Mouse (Mus musculus): ENCODE data around the gene Rnf166. TPM values are rescaled to one million over a fixed set of nuclear protein-coding genes. Genes with fewer than 3 reads are reported as not detected.

Rnf166 gene
- polyA plus RNA-seq, 1 experiment: 120 TPM

DNA sequence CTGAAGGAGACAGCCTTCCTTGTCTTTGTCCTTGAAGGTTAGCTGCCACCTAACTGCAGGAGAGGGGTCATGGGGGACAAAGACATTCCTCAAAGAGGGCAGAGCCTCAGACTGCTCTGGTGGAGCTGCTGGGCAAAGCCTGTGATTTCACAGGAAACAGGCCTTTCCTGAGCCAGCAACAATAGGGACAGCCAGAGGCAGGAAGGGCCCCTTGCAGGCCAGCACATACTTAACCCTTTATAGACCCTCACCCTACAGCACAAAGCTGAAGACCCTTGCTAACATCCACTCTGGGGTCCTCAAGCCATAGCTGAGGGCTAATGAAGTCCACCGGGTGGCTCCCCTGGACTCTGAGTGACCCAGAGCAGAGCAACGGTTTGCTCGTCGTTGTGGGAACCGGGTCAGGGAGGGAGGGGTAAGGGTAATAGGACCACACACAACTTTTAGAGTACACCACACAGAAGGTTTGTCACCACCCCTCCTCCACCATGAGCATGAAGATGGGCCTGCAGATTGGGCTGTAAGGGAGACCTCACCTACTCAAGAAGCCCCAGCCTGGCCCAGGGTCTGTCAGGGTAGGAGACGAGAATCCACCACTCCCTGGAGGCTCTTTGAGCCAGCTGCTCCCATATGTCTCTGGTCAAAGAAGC, 41.8 kb upstream of the Rnf166 start:
- Histone ChIP-seq H3K4me3 (ENCODE audit: control insufficient read depth, low read depth, low read length) (no peak overlapping the region), H3K4me1 (ENCODE audit: control insufficient read depth, insufficient read depth, low read length) (no peaks in the 10 kb centered on the region), H3K36me3 (ENCODE audit: control insufficient read depth, insufficient read depth, low read length) (no peaks in the 10 kb centered on the region), H3K27ac (ENCODE audit: control insufficient read depth, insufficient read depth, low read depth, low read length) (peak overlapping the region; percentile 42), H3K27me3 (ENCODE audit: control insufficient read depth, insufficient read depth, low read length) (no peaks in the 10 kb centered on the region)
- TF ChIP-seq CTCF (IDR thresholded peaks at IDR 0.05; ENCODE audit: control insufficient read depth, insufficient read depth, insufficient replicate concordance, low read depth, low read length) (no peak), POLR2A (IDR thresholded peaks at IDR 0.05; ENCODE audit: control insufficient read depth, low read depth, low read length) (no peak)

- Histone ChIP-seq H3K27me3 (ENCODE audit: control insufficient read depth, insufficient read depth, low read length) (no peaks in the 10 kb centered on the region), H3K27ac (ENCODE audit: control insufficient read depth, insufficient read depth, low read depth, low read length) (no peak overlapping the region), H3K36me3 (ENCODE audit: control insufficient read depth, insufficient read depth, low read length) (no peaks in the 10 kb centered on the region), H3K4me1 (ENCODE audit: control insufficient read depth, insufficient read depth, low read length) (no peaks in the 10 kb centered on the region; the same call in 1 of the 2 replicates), H3K4me3 (ENCODE audit: control insufficient read depth, low read depth, low read length) (no peak overlapping the region)
- no peak for TF ChIP-seq POLR2A (IDR thresholded peaks at IDR 0.05; ENCODE audit: control insufficient read depth, low read depth, low read length)
- TF ChIP-seq CTCF (IDR thresholded peaks at IDR 0.05; ENCODE audit: control insufficient read depth, insufficient read depth, insufficient replicate concordance, low read depth, low read length): no peak
These were observed 39.8 kb upstream of the Rnf166 start for GRCm38 (mm10) chr8:122515699-122516098.

DNA sequence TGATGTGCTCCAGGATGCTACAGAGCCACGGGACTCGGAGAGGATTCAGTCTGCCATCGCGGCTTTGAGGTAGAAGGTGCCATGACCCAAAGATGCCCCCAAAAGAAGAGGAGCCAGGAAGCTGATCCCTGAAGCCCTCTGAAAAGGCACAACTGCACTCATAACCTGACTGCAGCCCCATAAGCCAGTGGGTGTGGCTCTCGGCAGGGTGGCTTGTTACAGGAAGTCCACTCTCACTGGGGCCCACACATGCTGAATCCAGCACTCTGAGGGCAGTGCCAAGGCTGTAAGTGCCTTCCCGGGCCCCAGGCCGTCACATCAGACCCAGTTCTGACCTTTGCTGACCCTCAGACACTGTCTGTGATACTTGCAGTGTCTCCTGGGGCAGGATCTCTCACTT, 36.5 kb upstream of the Rnf166 start:
- no peaks in the 10 kb centered on the region for H3K36me3 ChIP-seq (ENCODE audit: control insufficient read depth, insufficient read depth, low read length)
- H3K4me3 ChIP-seq (ENCODE audit: control insufficient read depth, low read depth, low read length): no peak overlapping the region
- H3K27me3 ChIP-seq (ENCODE audit: control insufficient read depth, insufficient read depth, low read length): no peaks in the 10 kb centered on the region
- H3K4me1 ChIP-seq (ENCODE audit: control insufficient read depth, insufficient read depth, low read length): no peaks in the 10 kb centered on the region; the same call in 1 of the 2 replicates
- TF ChIP-seq CTCF (IDR thresholded peaks at IDR 0.05; ENCODE audit: control insufficient read depth, insufficient read depth, insufficient replicate concordance, low read depth, low read length): no peak
- TF ChIP-seq POLR2A (IDR thresholded peaks at IDR 0.05; ENCODE audit: control insufficient read depth, low read depth, low read length): no peak
- no peak overlapping the region for H3K27ac ChIP-seq (ENCODE audit: control insufficient read depth, insufficient read depth, low read depth, low read length)

DNA sequence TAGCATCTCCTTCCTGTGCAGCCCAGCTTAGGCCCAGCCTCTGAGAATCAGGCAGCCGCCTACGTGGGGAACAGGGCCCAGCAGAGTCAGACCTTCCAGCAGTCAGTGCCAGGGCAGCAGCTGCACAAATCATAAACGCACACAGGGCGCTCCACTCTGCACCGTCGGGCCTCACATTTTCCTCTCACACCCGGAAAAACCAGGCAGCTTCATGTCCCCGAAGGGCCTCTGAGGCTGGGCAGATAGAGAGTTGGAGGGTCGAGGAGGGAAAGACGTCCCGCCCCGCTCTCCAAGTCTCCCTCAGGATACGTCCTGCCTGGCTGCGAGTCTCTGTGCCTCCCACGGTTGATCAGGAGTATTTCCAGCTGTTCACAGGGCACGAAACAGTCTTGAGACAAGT, 35.7 kb upstream of the Rnf166 start:
- Histone ChIP-seq H3K36me3 (ENCODE audit: control insufficient read depth, insufficient read depth, low read length) (no peaks in the 10 kb centered on the region), H3K27me3 (ENCODE audit: control insufficient read depth, insufficient read depth, low read length) (no peaks in the 10 kb centered on the region), H3K4me1 (ENCODE audit: control insufficient read depth, insufficient read depth, low read length) (no peaks in the 10 kb centered on the region; the same call in 1 of the 2 replicates), H3K4me3 (ENCODE audit: control insufficient read depth, low read depth, low read length) (no peak overlapping the region), H3K27ac (ENCODE audit: control insufficient read depth, insufficient read depth, low read depth, low read length) (no peak overlapping the region)
- TF ChIP-seq POLR2A (IDR thresholded peaks at IDR 0.05; ENCODE audit: control insufficient read depth, low read depth, low read length): no peak
- TF ChIP-seq CTCF (IDR thresholded peaks at IDR 0.05; ENCODE audit: control insufficient read depth, insufficient read depth, insufficient replicate concordance, low read depth, low read length): no peak

GRCm38 (mm10) chr8:122500856-122501255, 25.0 kb upstream of the Rnf166 start:
- Histone ChIP-seq H3K4me1 (ENCODE audit: control insufficient read depth, insufficient read depth, low read length) (no peaks in the 10 kb centered on the region), H3K4me3 (ENCODE audit: control insufficient read depth, low read depth, low read length) (no peak overlapping the region), H3K27ac (ENCODE audit: control insufficient read depth, insufficient read depth, low read depth, low read length) (no peak overlapping the region), H3K27me3 (ENCODE audit: control insufficient read depth, insufficient read depth, low read length) (no peaks in the 10 kb centered on the region), H3K36me3 (ENCODE audit: control insufficient read depth, insufficient read depth, low read length) (no peaks in the 10 kb centered on the region)
- peak; percentile 88 for TF ChIP-seq CTCF (IDR thresholded peaks at IDR 0.05; ENCODE audit: control insufficient read depth, insufficient read depth, insufficient replicate concordance, low read depth, low read length)
- no peak for TF ChIP-seq POLR2A (IDR thresholded peaks at IDR 0.05; ENCODE audit: control insufficient read depth, low read depth, low read length)

- Histone ChIP-seq H3K4me1 (ENCODE audit: control insufficient read depth, insufficient read depth, low read length) (no peaks in the 10 kb centered on the region), H3K36me3 (ENCODE audit: control insufficient read depth, insufficient read depth, low read length) (no peaks in the 10 kb centered on the region), H3K27me3 (ENCODE audit: control insufficient read depth, insufficient read depth, low read length) (no peaks in the 10 kb centered on the region), H3K4me3 (ENCODE audit: control insufficient read depth, low read depth, low read length) (no peak overlapping the region), H3K27ac (ENCODE audit: control insufficient read depth, insufficient read depth, low read depth, low read length) (no peak overlapping the region)
- TF ChIP-seq POLR2A (IDR thresholded peaks at IDR 0.05; ENCODE audit: control insufficient read depth, low read depth, low read length) (no peak), CTCF (IDR thresholded peaks at IDR 0.05; ENCODE audit: control insufficient read depth, insufficient read depth, insufficient replicate concordance, low read depth, low read length) (no peak; the same call in 1 of the 2 replicates)
These were observed 22.0 kb upstream of the Rnf166 start for GRCm38 (mm10) chr8:122497912-122498311.

DNA sequence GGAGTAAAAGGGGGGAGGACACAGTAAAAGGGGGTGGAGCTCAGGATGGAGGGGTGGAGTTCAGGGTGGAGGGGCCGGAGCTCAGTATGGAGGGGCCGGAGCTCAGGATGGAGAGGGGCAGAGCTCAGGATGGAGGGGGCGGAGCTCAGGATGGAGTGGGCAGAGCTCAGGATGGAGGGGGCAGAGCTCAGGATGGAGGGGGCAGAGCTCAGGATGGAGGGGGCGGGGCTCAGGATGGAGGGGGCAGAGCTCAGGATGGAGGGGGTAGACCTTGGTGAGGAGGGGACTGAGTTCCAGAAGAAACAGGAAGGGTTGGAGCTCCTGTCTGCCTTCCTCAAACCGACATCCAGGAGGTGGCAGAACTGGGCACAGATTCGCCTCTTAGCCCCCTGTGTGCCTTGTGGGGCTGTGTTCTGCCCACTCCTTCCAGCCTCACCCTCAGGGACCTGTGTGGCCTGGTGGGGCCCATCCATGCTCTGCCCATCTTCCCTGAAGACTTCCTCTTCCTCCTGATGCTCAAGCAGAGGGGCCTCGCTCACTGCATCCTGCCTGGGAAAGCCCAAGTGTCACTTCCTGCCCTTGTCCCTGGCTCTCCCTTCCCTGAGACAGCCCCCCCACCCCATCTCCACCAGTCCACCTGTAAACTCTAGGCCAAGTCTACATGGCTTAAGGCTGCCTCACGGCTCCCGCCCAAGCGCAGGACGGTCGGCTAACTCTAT, 21.3 kb upstream of the Rnf166 start:
- H3K27ac ChIP-seq (ENCODE audit: control insufficient read depth, insufficient read depth, low read depth, low read length): no peak overlapping the region
- no peak overlapping the region for H3K4me3 ChIP-seq (ENCODE audit: control insufficient read depth, low read depth, low read length)
- no peak for TF ChIP-seq CTCF (IDR thresholded peaks at IDR 0.05; ENCODE audit: control insufficient read depth, insufficient read depth, insufficient replicate concordance, low read depth, low read length)
- TF ChIP-seq POLR2A (IDR thresholded peaks at IDR 0.05; ENCODE audit: control insufficient read depth, low read depth, low read length): no peak
- no peaks in the 10 kb centered on the region for H3K4me1 ChIP-seq (ENCODE audit: control insufficient read depth, insufficient read depth, low read length)
- no peaks in the 10 kb centered on the region for H3K36me3 ChIP-seq (ENCODE audit: control insufficient read depth, insufficient read depth, low read length)
- no peaks in the 10 kb centered on the region for H3K27me3 ChIP-seq (ENCODE audit: control insufficient read depth, insufficient read depth, low read length)

Measured in testis, adult 2 months (tissue).